Mouse (Mus musculus): Measurements from ENCODE around the gene Spop. TPM values are rescaled to one million over a fixed set of nuclear protein-coding genes. Genes with fewer than 3 reads are reported as not detected.

Spop gene
- polyA plus RNA-seq, 1 experiment from 2014 or later: 54.1 TPM

- no peak for TF ChIP-seq CTCF (IDR thresholded peaks at IDR 0.05; ENCODE audit: low read depth)
- Histone ChIP-seq H3K9me3 (ENCODE audit: control insufficient read depth) (no peaks in the 10 kb centered on the region), H3K9ac (ENCODE audit: low read depth, low read length) (no peak overlapping the region), H3K27ac (ENCODE audit: low read depth, low read length) (no peak overlapping the region), H3K36me3 (ENCODE audit: control insufficient read depth, insufficient read depth) (peaks cover 47% of the 10 kb centered on the region), H3K27me3 (replicated peaks; ENCODE audit: control insufficient read depth, insufficient read depth, low read length) (no peaks in the 10 kb centered on the region), H3K4me1 (replicated peaks; ENCODE audit: control insufficient read depth, insufficient read depth, low read length) (no peaks in the 10 kb centered on the region), H3K4me3 (ENCODE audit: low read depth, low read length) (no peak overlapping the region), H3K4me2 (replicated peaks; ENCODE audit: low read depth) (no peak overlapping the region)
- no peak for ATAC-seq
- WGBS: 88% methylated on average over 7 of the region's 7 CpGs
Measured at GRCm38 (mm10) chr11:95380711-95381110, 33.2 kb upstream of the Spop start.

DNA sequence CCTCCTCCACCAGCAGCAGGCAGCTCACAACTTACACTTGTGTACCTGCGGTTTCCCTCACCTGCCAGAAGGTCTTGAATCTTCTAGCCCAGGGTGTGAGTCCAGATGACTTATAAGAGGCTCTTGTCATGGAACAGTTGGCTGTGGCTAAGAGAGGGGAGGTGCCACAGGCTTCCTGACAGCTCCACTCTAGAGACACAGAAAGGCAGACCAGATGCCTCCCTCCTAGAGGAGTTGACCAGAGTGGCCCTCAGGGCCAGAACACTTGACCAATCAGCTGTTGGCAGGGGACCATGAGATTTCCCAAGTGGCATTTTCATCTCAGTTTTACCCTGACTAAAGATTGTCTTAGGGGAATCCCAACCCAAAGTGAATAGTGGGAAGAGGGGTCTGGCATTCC, 32.7 kb upstream of the Spop start:
- no peaks in the 10 kb centered on the region for H3K27me3 ChIP-seq (replicated peaks; ENCODE audit: control insufficient read depth, insufficient read depth, low read length)
- no peak overlapping the region for H3K4me3 ChIP-seq (ENCODE audit: low read depth, low read length)
- peaks cover 43% of the 10 kb centered on the region for H3K36me3 ChIP-seq (ENCODE audit: control insufficient read depth, insufficient read depth)
- TF ChIP-seq CTCF (IDR thresholded peaks at IDR 0.05; ENCODE audit: low read depth): no peak
- ATAC-seq: no peak
- H3K4me2 ChIP-seq (replicated peaks; ENCODE audit: low read depth): no peak overlapping the region
- WGBS: 90% methylated on average over 1 of the region's 1 CpGs
- no peaks in the 10 kb centered on the region for H3K4me1 ChIP-seq (replicated peaks; ENCODE audit: control insufficient read depth, insufficient read depth, low read length)
- H3K27ac ChIP-seq (ENCODE audit: low read depth, low read length): no peak overlapping the region
- H3K9me3 ChIP-seq (ENCODE audit: control insufficient read depth): no peaks in the 10 kb centered on the region
- no peak overlapping the region for H3K9ac ChIP-seq (ENCODE audit: low read depth, low read length)

DNA sequence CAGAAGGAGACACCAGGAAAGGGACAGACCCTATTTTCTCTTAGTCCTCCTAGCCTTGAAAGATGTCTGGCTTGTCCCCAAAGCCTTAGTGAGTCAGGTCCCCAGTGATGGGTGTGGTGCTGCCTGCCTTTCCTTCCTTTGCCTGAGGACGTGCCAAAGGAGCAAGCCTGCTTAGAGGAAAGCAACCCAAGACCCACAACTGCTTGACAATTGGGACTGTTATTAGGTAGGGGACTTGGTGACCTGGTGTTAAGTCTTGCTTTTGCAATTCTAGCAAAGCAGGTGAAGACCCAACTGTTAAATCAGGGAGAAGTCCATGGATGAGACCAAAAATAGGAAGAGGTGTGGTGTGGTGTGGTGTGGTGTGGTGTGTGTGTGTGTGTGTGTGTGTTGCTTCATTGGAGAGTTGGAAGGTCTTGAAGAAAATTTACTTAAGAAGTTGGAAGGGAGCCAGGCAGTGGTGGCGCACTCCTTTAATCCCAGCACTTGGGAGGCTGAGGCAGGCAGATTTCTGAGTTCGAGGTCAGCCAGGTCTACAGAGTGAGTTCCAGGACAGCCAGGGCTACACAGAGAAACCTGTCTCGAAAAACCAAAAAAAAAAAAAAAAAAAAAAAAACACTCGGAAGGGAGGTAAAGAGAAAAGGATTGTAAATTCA, 30.4 kb upstream of the Spop start:
- ATAC-seq: no peak
- peaks cover 31% of the 10 kb centered on the region for H3K36me3 ChIP-seq (ENCODE audit: control insufficient read depth, insufficient read depth)
- no peaks in the 10 kb centered on the region for H3K4me1 ChIP-seq (replicated peaks; ENCODE audit: control insufficient read depth, insufficient read depth, low read length)
- H3K9ac ChIP-seq (ENCODE audit: low read depth, low read length): no peak overlapping the region
- WGBS: 81% methylated on average over 5 of the region's 5 CpGs
- H3K9me3 ChIP-seq (ENCODE audit: control insufficient read depth): no peaks in the 10 kb centered on the region
- no peak overlapping the region for H3K27ac ChIP-seq (ENCODE audit: low read depth, low read length)
- no peak overlapping the region for H3K4me3 ChIP-seq (ENCODE audit: low read depth, low read length)
- H3K4me2 ChIP-seq (replicated peaks; ENCODE audit: low read depth): no peak overlapping the region
- no peaks in the 10 kb centered on the region for H3K27me3 ChIP-seq (replicated peaks; ENCODE audit: control insufficient read depth, insufficient read depth, low read length)
- TF ChIP-seq CTCF (IDR thresholded peaks at IDR 0.05; ENCODE audit: low read depth): no peak

DNA sequence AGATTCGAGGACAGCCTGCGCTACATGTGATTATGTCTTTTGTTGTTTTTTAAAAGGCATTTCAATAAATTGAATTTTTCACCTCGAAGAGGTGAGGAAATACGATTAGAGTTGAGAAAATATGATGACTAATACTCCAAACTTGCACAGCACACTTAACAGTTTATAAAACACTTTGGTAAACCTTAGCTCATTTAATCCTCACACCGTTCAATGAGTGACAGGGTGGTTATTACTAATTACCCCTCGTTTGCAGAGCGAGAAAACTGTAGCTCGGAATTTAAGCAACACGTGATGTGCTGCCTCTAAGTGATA, 29.9 kb upstream of the Spop start:
- Histone ChIP-seq H3K9ac (ENCODE audit: low read depth, low read length) (no peak overlapping the region), H3K36me3 (ENCODE audit: control insufficient read depth, insufficient read depth) (peaks cover 29% of the 10 kb centered on the region), H3K4me2 (replicated peaks; ENCODE audit: low read depth) (peak overlapping the region; percentile 21; the same call in 1 of the 2 replicates), H3K4me1 (replicated peaks; ENCODE audit: control insufficient read depth, insufficient read depth, low read length) (no peaks in the 10 kb centered on the region), H3K27ac (ENCODE audit: low read depth, low read length) (no peak overlapping the region), H3K4me3 (ENCODE audit: low read depth, low read length) (no peak overlapping the region), H3K9me3 (ENCODE audit: control insufficient read depth) (no peaks in the 10 kb centered on the region), H3K27me3 (replicated peaks; ENCODE audit: control insufficient read depth, insufficient read depth, low read length) (no peaks in the 10 kb centered on the region)
- TF ChIP-seq CTCF (IDR thresholded peaks at IDR 0.05; ENCODE audit: low read depth): no peak
- WGBS: 37% methylated on average over 9 of the region's 9 CpGs
- no peak for ATAC-seq

DNA sequence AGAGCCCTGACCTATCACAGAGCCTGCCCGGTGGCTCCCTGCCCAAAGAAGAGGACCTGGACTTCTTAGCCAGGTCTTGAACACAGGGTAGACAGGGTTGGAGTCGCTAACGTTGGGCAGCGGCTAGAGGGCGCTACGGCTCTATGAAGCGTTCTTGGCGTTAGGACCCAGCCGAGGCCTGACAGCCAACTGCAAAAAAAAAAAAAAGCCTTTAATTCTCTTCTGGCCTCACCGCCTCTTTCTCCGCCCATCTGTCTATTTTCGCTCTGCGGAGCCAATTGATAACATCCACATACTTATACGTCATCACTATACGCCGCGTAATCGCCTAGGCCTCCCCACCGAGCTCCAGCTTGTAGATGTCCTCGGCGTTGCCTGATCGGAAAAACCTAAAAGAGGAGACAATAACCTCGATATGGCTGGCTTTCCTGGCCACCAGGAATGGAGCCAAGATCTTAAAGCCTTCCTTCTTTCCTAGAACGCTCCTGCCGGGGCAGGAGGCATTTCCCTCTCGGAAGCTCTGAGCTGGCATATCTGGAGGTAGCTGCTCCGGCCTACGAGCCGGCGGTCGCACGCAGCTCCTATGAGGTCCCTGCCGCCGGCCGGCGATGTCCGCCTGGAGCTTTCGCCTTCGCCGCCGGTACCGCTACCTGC, 29.4 kb upstream of the Spop start, which contains the start of gene Slc35b1:
Gene Slc35b1 (plus strand): TSS at position 374 of the 654 bp plus-strand sequence.
- Histone ChIP-seq H3K4me2 (replicated peaks; ENCODE audit: low read depth) (peak within 1 kb of the TSS; percentile 68), H3K27me3 (replicated peaks; ENCODE audit: control insufficient read depth, insufficient read depth, low read length) (no peaks in the 10 kb centered on the region), H3K4me1 (replicated peaks; ENCODE audit: control insufficient read depth, insufficient read depth, low read length) (no peaks in the 10 kb centered on the region), H3K36me3 (ENCODE audit: control insufficient read depth, insufficient read depth) (peaks cover 29% of the 10 kb centered on the region), H3K27ac (ENCODE audit: low read depth, low read length) (peak within 1 kb of the TSS; percentile 29), H3K9me3 (ENCODE audit: control insufficient read depth) (no peaks in the 10 kb centered on the region), H3K9ac (ENCODE audit: low read depth, low read length) (peak within 1 kb of the TSS; percentile 85), H3K4me3 (ENCODE audit: low read depth, low read length) (peak within 1 kb of the TSS; percentile 87)
- peak; percentile 94 for ATAC-seq
- peak; percentile 94 for TF ChIP-seq CTCF (IDR thresholded peaks at IDR 0.05; ENCODE audit: low read depth)
- under 1% methylated on average over 42 of the region's 42 CpGs for WGBS

- TF ChIP-seq CTCF (IDR thresholded peaks at IDR 0.05; ENCODE audit: low read depth): no peak
- peak overlapping the region; percentile 29 for H3K27ac ChIP-seq (ENCODE audit: low read depth, low read length)
- no peaks in the 10 kb centered on the region for H3K9me3 ChIP-seq (ENCODE audit: control insufficient read depth)
- peak overlapping the region; percentile 87 for H3K4me3 ChIP-seq (ENCODE audit: low read depth, low read length)
- peak overlapping the region; percentile 85 for H3K9ac ChIP-seq (ENCODE audit: low read depth, low read length)
- H3K36me3 ChIP-seq (ENCODE audit: control insufficient read depth, insufficient read depth): peaks cover 33% of the 10 kb centered on the region
- WGBS: under 1% methylated on average over 14 of the region's 14 CpGs
- peak overlapping the region; percentile 68 for H3K4me2 ChIP-seq (replicated peaks; ENCODE audit: low read depth)
- H3K27me3 ChIP-seq (replicated peaks; ENCODE audit: control insufficient read depth, insufficient read depth, low read length): no peaks in the 10 kb centered on the region
- H3K4me1 ChIP-seq (replicated peaks; ENCODE audit: control insufficient read depth, insufficient read depth, low read length): no peaks in the 10 kb centered on the region
- no peak for ATAC-seq
Measured at GRCm38 (mm10) chr11:95384973-95385320, 28.9 kb upstream of the Spop start.
